Mouse (Mus musculus): Measurements from ENCODE around the gene Fhad1.
A peak's percentile ranks its signal among the peaks of the same experiment; 100 is the strongest.
"Not testable (repeated sequence)": the region's sequence is repeated elsewhere in the genome, so short reads cannot be mapped to it uniquely, and the experiment has no call there.

Gene Fhad1

GRCm38 (mm10) chr4:142014659-142015608, at the start of gene Fhad1:
Gene Fhad1, minus strand, starts transcription at chr4:142015082.
- DNase-seq (ENCODE audit: low read depth, low spot score), result peak; percentile 83

- DNase-seq (ENCODE audit: low read depth, low spot score), result no peak
These were observed 48.2 kb upstream of the Fhad1 start for GRCm38 (mm10) chr4:142063057-142063534.

GRCm38 (mm10) chr4:142061485-142062240, 46.8 kb upstream of the Fhad1 start:
- no peak for DNase-seq (ENCODE audit: low read depth, low spot score)

- DNase-seq (ENCODE audit: low read depth, low spot score), result peak; percentile 81
These were observed 45.8 kb upstream of the Fhad1 start for GRCm38 (mm10) chr4:142060455-142061378.

- no peak for DNase-seq (ENCODE audit: low read depth, low spot score)
These were observed 44.9 kb upstream of the Fhad1 start for GRCm38 (mm10) chr4:142059841-142060193.

GRCm38 (mm10) chr4:142059113-142059840, 44.4 kb upstream of the Fhad1 start:
- no peak for DNase-seq (ENCODE audit: low read depth, low spot score)

GRCm38 (mm10) chr4:142057529-142058216, 42.8 kb upstream of the Fhad1 start:
- no peak for DNase-seq (ENCODE audit: low read depth, low spot score)

- no peak for DNase-seq (ENCODE audit: low read depth, low spot score)
These were observed 40.7 kb upstream of the Fhad1 start for GRCm38 (mm10) chr4:142055600-142055999.

- DNase-seq (ENCODE audit: low read depth, low spot score), result no peak
These were observed 39.7 kb upstream of the Fhad1 start for GRCm38 (mm10) chr4:142054580-142054979.

GRCm38 (mm10) chr4:142053661-142054448, 39.0 kb upstream of the Fhad1 start:
- no peak for DNase-seq (ENCODE audit: low read depth, low spot score)

- no peak for DNase-seq (ENCODE audit: low read depth, low spot score)
These were observed 38.4 kb upstream of the Fhad1 start for GRCm38 (mm10) chr4:142053261-142053660.

- DNase-seq (ENCODE audit: low read depth, low spot score), result no peak
These were observed 37.7 kb upstream of the Fhad1 start for GRCm38 (mm10) chr4:142052391-142053132.

GRCm38 (mm10) chr4:142051883-142052282, 37.0 kb upstream of the Fhad1 start:
- DNase-seq (ENCODE audit: low read depth, low spot score), result not testable (repeated sequence)

GRCm38 (mm10) chr4:142049963-142050362, 35.1 kb upstream of the Fhad1 start:
- DNase-seq (ENCODE audit: low read depth, low spot score), result no peak

- DNase-seq (ENCODE audit: low read depth, low spot score), result no peak
These were observed 33.5 kb upstream of the Fhad1 start for GRCm38 (mm10) chr4:142048391-142048790.

GRCm38 (mm10) chr4:142047005-142047404, 32.1 kb upstream of the Fhad1 start:
- DNase-seq (ENCODE audit: low read depth, low spot score), result no peak

- DNase-seq (ENCODE audit: low read depth, low spot score), result no peak
These were observed 31.6 kb upstream of the Fhad1 start for GRCm38 (mm10) chr4:142046496-142046895.

GRCm38 (mm10) chr4:142045595-142046163, 30.8 kb upstream of the Fhad1 start:
- peak; percentile 49 for DNase-seq (ENCODE audit: low read depth, low spot score)
